Mouse (Mus musculus) kidney, adult 2 months (tissue): ENCODE measurements at regions not wholly inside any gene's neighbourhood (a gene's known extent, or its start where the extent isn't known, plus 50 kb on each side); places are given as distances from the start of the nearest gene placed in this dataset.

Experiments
- DNase-seq: peaks from one replicate; pipeline ENCODE4 v3.0.0; 2021
- H3K27ac ChIP-seq: fragments of 200-500 bp; 2 replicates; pipeline ENCODE4 v1.5.1; 2012; ENCODE audit warnings: low read depth, low read length, control low read depth, inconsistent platforms; ENCODE audit not compliant: insufficient read depth
- H3K27me3 ChIP-seq: fragments of 200-500 bp; replicated peaks from 2 replicates; pipeline ENCODE4 v1.6.1; 2012; ENCODE audit warnings: mild to moderate bottlenecking, moderate library complexity, low read length, inconsistent platforms; ENCODE audit not compliant: control insufficient read depth, insufficient read depth
- H3K36me3 ChIP-seq: fragments of 200-500 bp; 2 replicates; pipeline ENCODE4 v1.6.1; 2012; ENCODE audit warnings: mild to moderate bottlenecking, moderate library complexity, low read length, inconsistent platforms; ENCODE audit not compliant: control insufficient read depth, insufficient read depth
- H3K4me1 ChIP-seq: fragments of 200-500 bp; 2 replicates; pipeline ENCODE4 v1.6.1; 2011; ENCODE audit warnings: low read length; ENCODE audit not compliant: control insufficient read depth, insufficient read depth
- H3K4me3 ChIP-seq: fragments of 200-500 bp; 2 replicates; pipeline ENCODE4 v1.5.1; 2011; ENCODE audit warnings: mild to moderate bottlenecking, low read depth, low read length, control low read depth; ENCODE audit not compliant: insufficient read depth
- CTCF ChIP-seq: fragments of 200-500 bp; conservative IDR thresholded peaks from 2 replicates; pipeline ENCODE4 v1.5.1; 2011; ENCODE audit warnings: low read depth, mild to moderate bottlenecking, control low read depth, low read length, moderate library complexity, mixed read lengths; ENCODE audit not compliant: insufficient read depth, insufficient read length
- POLR2A ChIP-seq: fragments of 200-500 bp; IDR thresholded peaks from one replicate; pipeline ENCODE4 v1.6.1; 2011; ENCODE audit warnings: low read depth, low read length, control low read depth
- WGBS: fragments of 180-500 bp; shearing (Covaris S2); methylation state at CpG from one replicate; pipeline ENCODE4 v1.1.7; 2018; 5-methylcytosine and 5-hydroxymethylcytosine counted together

GRCm38 (mm10) chr15:64519207-64519628 is 298.3 kb upstream of the Gm21798 start:
- Histone ChIP-seq H3K4me1 (no peaks in the 10 kb centered on the region), H3K27me3 (no peaks in the 10 kb centered on the region), H3K27ac (no peak overlapping the region), H3K4me3 (no peak overlapping the region), H3K36me3 (no peaks in the 10 kb centered on the region)
- TF ChIP-seq POLR2A, result no peak
- 68% methylated on average over 4 of the region's 4 CpGs for WGBS
- peak; percentile 10 for DNase-seq

GRCm38 (mm10) chr15:64520568-64520967 is 296.9 kb upstream of the Gm21798 start:
- DNase-seq, result no peak
- Histone ChIP-seq H3K27me3 (no peaks in the 10 kb centered on the region), H3K36me3 (no peaks in the 10 kb centered on the region), H3K4me1 (no peaks in the 10 kb centered on the region), H3K4me3 (no peak overlapping the region), H3K27ac (no peak overlapping the region)
- TF ChIP-seq POLR2A (no peak), CTCF (no peak)
- WGBS, result 68% methylated on average over 5 of the region's 5 CpGs

- WGBS, result 83% methylated on average over 6 of the region's 6 CpGs
- no peak for DNase-seq
- Histone ChIP-seq H3K4me1 (no peaks in the 10 kb centered on the region), H3K27ac (no peak overlapping the region), H3K27me3 (no peaks in the 10 kb centered on the region), H3K4me3 (no peak overlapping the region), H3K36me3 (no peaks in the 10 kb centered on the region)
- TF ChIP-seq POLR2A (no peak), CTCF (no peak)
These were observed 285.0 kb upstream of the Gm21798 start for GRCm38 (mm10) chr15:64532260-64533120.

- H3K36me3 ChIP-seq, result no peaks in the 10 kb centered on the region
- no peak for DNase-seq
- no peak overlapping the region for H3K27ac ChIP-seq
- H3K4me1 ChIP-seq, result no peaks in the 10 kb centered on the region
- H3K27me3 ChIP-seq, result no peaks in the 10 kb centered on the region
- no peak overlapping the region for H3K4me3 ChIP-seq
- WGBS, result 89% methylated on average over 2 of the region's 2 CpGs
- no peak for TF ChIP-seq CTCF
- TF ChIP-seq POLR2A, result no peak
These were observed 284.2 kb upstream of the Gm21798 start for GRCm38 (mm10) chr15:64533169-64533795.

GRCm38 (mm10) chr15:64534166-64534565 is 283.3 kb upstream of the Gm21798 start:
- no peak for DNase-seq
- no peaks in the 10 kb centered on the region for H3K4me1 ChIP-seq
- H3K27me3 ChIP-seq, result no peaks in the 10 kb centered on the region
- no peaks in the 10 kb centered on the region for H3K36me3 ChIP-seq
- WGBS, result 74% methylated on average over 6 of the region's 6 CpGs
- TF ChIP-seq POLR2A, result no peak
- TF ChIP-seq CTCF, result no peak
- H3K4me3 ChIP-seq, result no peak overlapping the region
- no peak overlapping the region for H3K27ac ChIP-seq

GRCm38 (mm10) chr15:64535160-64535559 is 282.3 kb upstream of the Gm21798 start:
- DNase-seq, result no peak
- TF ChIP-seq CTCF (no peak), POLR2A (no peak)
- Histone ChIP-seq H3K27me3 (no peaks in the 10 kb centered on the region), H3K4me1 (no peaks in the 10 kb centered on the region), H3K36me3 (no peaks in the 10 kb centered on the region), H3K27ac (no peak overlapping the region), H3K4me3 (no peak overlapping the region)
- 77% methylated on average over 2 of the region's 2 CpGs for WGBS

GRCm38 (mm10) chr15:64541395-64541794 is 276.1 kb upstream of the Gm21798 start:
- no peaks in the 10 kb centered on the region for H3K36me3 ChIP-seq
- 83% methylated on average over 3 of the region's 3 CpGs for WGBS
- H3K27ac ChIP-seq, result no peak overlapping the region
- H3K4me1 ChIP-seq, result no peaks in the 10 kb centered on the region
- TF ChIP-seq POLR2A (no peak), CTCF (no peak)
- DNase-seq, result no peak
- H3K4me3 ChIP-seq, result no peak overlapping the region
- no peaks in the 10 kb centered on the region for H3K27me3 ChIP-seq
